ENCODE assay signal across 17 mouse cellular contexts in genomic region chr3:61738528-61738927, GRCm38 (mm10).
A peak's percentile ranks its signal among the peaks of the same experiment; 100 is the strongest.
DNase-seq lines count a peak whose midpoint lies in the region; ATAC-seq and TF ChIP-seq lines count a peak whose summit lies in the region.
"Had no signal": no experiment of that assay in that cellular context is flagged by ENCODE, and none has a peak within 500 bp of the region (broad histone marks: within the 10 kb centered on the region; RNA-seq: fewer than 3 reads in every experiment).

No protein-coding gene starts in this region.

- no peaks in the 10 kb centered on the region for H3K9me3 ChIP-seq in forebrain, postnatal 0 days (ENCODE audit: low read length)
- H3K9me3 ChIP-seq: G1E had no signal

- WGBS in forebrain, postnatal 0 days, result 24% methylated on average over 1 of the region's 1 CpGs

- peak; percentile 5 for DNase-seq in embryo, embryonic 10.5 days (ENCODE audit: low spot score)
- no peak for DNase-seq in embryo, embryonic 9.5 days (ENCODE audit: extremely low spot score)
- DNase-seq in left cerebral cortex, postnatal 14 days (ENCODE audit: low spot score in 2 of 2), result peak; percentile 16 to 25
- no peak for DNase-seq in left cerebral cortex, adult 2 months (ENCODE audit: extremely low spot score in 1 of 2, low spot score in 2 of 2)
- peak; percentile 10 for DNase-seq in R1 (ENCODE audit: low read depth, low spot score)
- DNase-seq in forebrain, postnatal 0 days, result peak; percentile 6
- no peak for DNase-seq in cerebellum, postnatal 10 days
- DNase-seq: cerebellum, adult 11 months; gastrocnemius, postnatal 25 days; kidney, adult 18-20 months; kidney, postnatal 10 days; lung, postnatal 14 days; thymus, adult 18-20 months had no signal

- no peak overlapping the region for H3K9ac ChIP-seq in forebrain, postnatal 0 days

- no peak overlapping the region for H3K27ac ChIP-seq in left cerebral cortex, adult 2 months
- H3K27ac ChIP-seq in forebrain, postnatal 0 days (ENCODE audit: low read depth, low read length), result no peak overlapping the region
- H3K27ac ChIP-seq: layer of hippocampus, adult 2 months had no signal

- no peak for TF ChIP-seq CTCF in left cerebral cortex, adult 2 months (IDR thresholded peaks at IDR 0.05)
- no peak for TF ChIP-seq CTCF in forebrain, postnatal 0 days (IDR thresholded peaks at IDR 0.05; ENCODE audit: low read depth)

- H3K27me3 ChIP-seq in forebrain, postnatal 0 days (ENCODE audit: insufficient read depth, low read length), result no peaks in the 10 kb centered on the region

- no peaks in the 10 kb centered on the region for H3K36me3 ChIP-seq in forebrain, postnatal 0 days (ENCODE audit: insufficient read depth)
- H3K36me3 ChIP-seq: G1E had no signal

- intact Hi-C loops in left cerebral cortex, postnatal 14 days (cut with DNase I), result no loop called here
- intact Hi-C loops in left cerebral cortex, adult 2 months (cut with DNase I), result no loop called here

- H3K4me2 ChIP-seq in forebrain, postnatal 0 days (ENCODE audit: low read depth), result no peak overlapping the region

- H3K4me3 ChIP-seq in left cerebral cortex, adult 2 months, result no peak overlapping the region
- H3K4me3 ChIP-seq in forebrain, postnatal 0 days (ENCODE audit: low read depth, low read length), result no peak overlapping the region
- H3K4me3 ChIP-seq: layer of hippocampus, adult 2 months had no signal

- H3K4me1 ChIP-seq in forebrain, postnatal 0 days (ENCODE audit: insufficient read depth), result 0 out of 2 replicates have a peak, but pooled peaks cover 3% of the 10 kb centered on the region

- peak; percentile 73 for ATAC-seq in forebrain, postnatal 0 days
- ATAC-seq in erythroblast, adult 5-6 weeks (replicated peaks; ENCODE audit: low FRiP score, poor library complexity, severe bottlenecking), result no peak
- ATAC-seq: CD4-positive, CD25-positive, alpha-beta regulatory T cell, adult 4 months had no signal

Comparison
In these comparisons a context has a peak if more than half of its experiments do, and no peak if none do; other contexts are left out.
1. DNase-seq: peak in embryo, embryonic 10.5 days (single experiment), left cerebral cortex, postnatal 14 days (2 of 2), R1 (single experiment) and forebrain, postnatal 0 days (single experiment); none in embryo, embryonic 9.5 days (single experiment), left cerebral cortex, adult 2 months (0 of 2) and cerebellum, postnatal 10 days (0 of 2).